25 mouse cellular contexts compared by ENCODE assay signal in the genomic region with DNA sequence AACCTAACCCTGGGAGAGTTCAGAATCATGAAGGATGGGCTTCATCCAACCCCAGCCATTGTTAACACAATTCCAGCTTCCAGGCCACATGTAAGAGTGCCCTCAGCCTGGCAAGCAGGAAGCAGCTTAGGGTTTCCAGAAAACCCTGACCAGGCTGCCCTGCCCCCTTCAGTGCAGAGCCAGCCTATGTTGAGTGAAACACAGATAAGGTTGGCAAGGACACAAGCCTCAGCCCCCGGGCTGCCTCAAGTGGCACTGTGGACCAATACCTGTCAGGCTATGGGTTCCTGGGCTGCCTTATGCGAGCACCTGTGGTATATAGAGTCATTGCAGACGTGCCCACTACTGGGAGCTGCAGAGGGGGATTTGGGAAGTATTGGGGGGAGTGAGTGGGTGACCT. TPM values are rescaled to one million over a fixed set of nuclear protein-coding genes. Genes with fewer than 3 reads are reported as not detected.
DNase-seq lines count a peak whose midpoint lies in the region; ATAC-seq lines count a peak whose summit lies in the region.
"Had no signal": no experiment of that assay in that cellular context is flagged by ENCODE, and none has a peak within 500 bp of the region (broad histone marks: within the 10 kb centered on the region; RNA-seq: fewer than 3 reads in every experiment).

No protein-coding gene starts in this region.

- no peaks in the 10 kb centered on the region for H3K36me3 ChIP-seq in heart, embryonic 12.5 days
- H3K36me3 ChIP-seq in megakaryocyte, embryonic 14.5 days (replicated peaks; ENCODE audit: low read length) = no peaks in the 10 kb centered on the region
- H3K36me3 ChIP-seq: G1E; hindbrain, embryonic 10.5 days; limb, embryonic 12.5 days; liver, embryonic 13.5 days; neural tube, embryonic 15.5 days had no signal

- H3K4me1 ChIP-seq in heart, embryonic 12.5 days (replicated peaks) = peaks cover 32% of the 10 kb centered on the region
- H3K4me1 ChIP-seq in megakaryocyte, embryonic 14.5 days = peaks cover 54% of the 10 kb centered on the region
- H3K4me1 ChIP-seq: limb, embryonic 12.5 days; neural tube, embryonic 15.5 days had no signal

- H3K9ac ChIP-seq in heart, embryonic 12.5 days = no peak overlapping the region
- H3K9ac ChIP-seq: limb, embryonic 12.5 days; liver, embryonic 13.5 days; neural tube, embryonic 15.5 days had no signal

- DNase-seq in heart, adult 11 months = peak; percentile 94
- peak; percentile 17 for DNase-seq in lung, postnatal 10 days
- no peak for DNase-seq in cerebellum, adult 8-10 months
- DNase-seq: adrenal gland, postnatal 25 days; cerebellum, adult 11 months; cerebellum, postnatal 25 days; embryo, embryonic 11 days; kidney, adult 11 months; liver, embryonic 13.5 days; right cerebral cortex, postnatal 4 days; thymus, postnatal 25 days had no signal

- WGBS in heart, embryonic 12.5 days = 45% methylated on average over 3 of the region's 3 CpGs

- no peak overlapping the region for H3K4me2 ChIP-seq in heart, embryonic 12.5 days
- H3K4me2 ChIP-seq: limb, embryonic 12.5 days; liver, embryonic 13.5 days; neural tube, embryonic 15.5 days had no signal

- no peak for ATAC-seq in heart, embryonic 12.5 days (ENCODE audit: insufficient number of reproducible peaks, low FRiP score)
- no peak for ATAC-seq in megakaryocyte, adult 5-6 weeks (ENCODE audit: poor library complexity, severe bottlenecking)
- no peak for ATAC-seq in erythroid progenitor cell, adult 5-6 weeks (replicated peaks; ENCODE audit: low FRiP score, poor library complexity, severe bottlenecking)
- ATAC-seq: activated CD4-positive, CD25-positive, alpha-beta regulatory T cell, adult 4 months; forebrain, embryonic 16.5 days; midbrain, embryonic 16.5 days had no signal

- H3K4me3 ChIP-seq in heart, embryonic 12.5 days = no peak overlapping the region
- H3K4me3 ChIP-seq in megakaryocyte, embryonic 14.5 days (replicated peaks) = peak overlapping the region; percentile 17
- H3K4me3 ChIP-seq: hindbrain, embryonic 10.5 days; limb, embryonic 12.5 days; liver, embryonic 13.5 days; neural tube, embryonic 15.5 days had no signal

- H3K27ac ChIP-seq in heart, embryonic 12.5 days (ENCODE audit: poor library complexity, severe bottlenecking) = no peak overlapping the region
- H3K27ac ChIP-seq: hindbrain, embryonic 10.5 days; limb, embryonic 12.5 days; liver, embryonic 13.5 days; neural tube, embryonic 15.5 days had no signal

- H3K9me3 ChIP-seq in heart, embryonic 12.5 days (replicated peaks) = no peaks in the 10 kb centered on the region
- 0 out of 2 replicates have a peak, but pooled peaks cover 6% of the 10 kb centered on the region for H3K9me3 ChIP-seq in megakaryocyte, embryonic 14.5 days
- H3K9me3 ChIP-seq: G1E; hindbrain, embryonic 10.5 days; limb, embryonic 12.5 days; liver, embryonic 13.5 days; neural tube, embryonic 15.5 days had no signal

- no peaks in the 10 kb centered on the region for H3K27me3 ChIP-seq in heart, embryonic 12.5 days (replicated peaks)
- H3K27me3 ChIP-seq in megakaryocyte, embryonic 14.5 days (replicated peaks) = peaks cover 21% of the 10 kb centered on the region
- H3K27me3 ChIP-seq: limb, embryonic 12.5 days; liver, embryonic 13.5 days; neural tube, embryonic 15.5 days had no signal

RNA-seq across cellular contexts. Expression of gene Muc6, which starts 6.4 kb away (rescaled TPM):
- polyA plus RNA-seq in heart, embryonic 12.5 days (2016; fragmentation: Nextera tagmentation; extraction: Ambion mirVana) = 0.06 and 0.11 TPM in 2 replicates
- polyA plus RNA-seq in megakaryocyte, embryonic 14.5 days (2012; ENCODE audit: insufficient read depth, low replicate concordance) = 1.3 and 4.0 TPM in 2 replicates
- total RNA-seq in megakaryocyte, adult 5-6 weeks (2015) = 0.16 and 0.39 TPM in 2 replicates
- total RNA-seq in megakaryocyte, adult 5-6 weeks (2017) = 0.11 TPM in 1 of 2 replicates, not detected in the other
- not detected in 2 replicates for total RNA-seq in erythroid progenitor cell, adult 5-6 weeks (2015; ENCODE audit: low replicate concordance)
- under 0.01 TPM in 1 of 2 replicates, not detected in the other for total RNA-seq in erythroid progenitor cell, adult 5-6 weeks (2017; ENCODE audit: low replicate concordance)
- total RNA-seq: adrenal gland, postnatal 25 days; gastrocnemius, adult 18-20 months; layer of hippocampus, postnatal 10 days; left cerebral cortex, adult 8-10 months had no signal
- polyA plus RNA-seq: G1E had no signal

RNA-seq across cellular contexts. Expression of gene Muc2, which starts 28.7 kb away (rescaled TPM):
- 0.31 and 0.51 TPM in 2 replicates for polyA plus RNA-seq in heart, embryonic 12.5 days (2016; fragmentation: Nextera tagmentation; extraction: Ambion mirVana)
- 0.10 and 1.1 TPM in 2 replicates for polyA plus RNA-seq in megakaryocyte, embryonic 14.5 days (2012; ENCODE audit: insufficient read depth, low replicate concordance)
- not detected in 2 replicates for total RNA-seq in megakaryocyte, adult 5-6 weeks (2015)
- not detected in 2 replicates for total RNA-seq in megakaryocyte, adult 5-6 weeks (2017)
- 9.4 and 93.1 TPM in 2 replicates for total RNA-seq in erythroid progenitor cell, adult 5-6 weeks (2015; ENCODE audit: low replicate concordance)
- total RNA-seq in erythroid progenitor cell, adult 5-6 weeks (2017; ENCODE audit: low replicate concordance) = 2.0 TPM in 1 of 2 replicates, not detected in the other
- total RNA-seq: gastrocnemius, adult 18-20 months had no signal
- polyA plus RNA-seq: activated CD4-positive, CD25-positive, alpha-beta regulatory T cell, adult 4 months; G1E had no signal
